Mouse (Mus musculus) small intestine, adult 2 months (tissue): Measurements from ENCODE around the gene Ankrd50.

Experiments used
- CTCF ChIP-seq: fragments of 200-500 bp; IDR thresholded peaks from 2 replicates; pipeline ENCODE4 v1.5.1; 2012; ENCODE audit warnings: low read depth, mild to moderate bottlenecking, control low read depth, inconsistent platforms, low read length, moderate library complexity, mixed read lengths; ENCODE audit not compliant: insufficient replicate concordance, insufficient read length; ENCODE audit errors: extremely low read depth
- POLR2A ChIP-seq: fragments of 200-500 bp; IDR thresholded peaks from 2 replicates; pipeline ENCODE4 v1.6.1; 2012; ENCODE audit warnings: low read depth, mild to moderate bottlenecking, control low read depth, inconsistent platforms, low read length, moderate library complexity

- TF ChIP-seq CTCF (no peak), POLR2A (peak; percentile 88)
Measured at GRCm38 (mm10) chr3:38485107-38485545, 482 bp upstream of the Ankrd50 start.
